Mouse (Mus musculus) adrenal gland, postnatal 25 days (tissue): Measurements from ENCODE around the gene E130114P18Rik. TPM values are rescaled to one million over a fixed set of nuclear protein-coding genes. Genes with fewer than 3 reads are reported as not detected.

Experiments
- DNase-seq: peaks from one replicate; pipeline ENCODE4 v3.0.0; 2021; ENCODE audit warnings: mixed read lengths
- total RNA-seq: library from RNA; stranded (reverse); gene quantifications from 2 replicates; pipeline ENCODE4 v1.2.3, GENCODE M21; 2021

E130114P18Rik gene
- total RNA-seq, 1 experiment from 2014 or later = 1.1 TPM

DNA sequence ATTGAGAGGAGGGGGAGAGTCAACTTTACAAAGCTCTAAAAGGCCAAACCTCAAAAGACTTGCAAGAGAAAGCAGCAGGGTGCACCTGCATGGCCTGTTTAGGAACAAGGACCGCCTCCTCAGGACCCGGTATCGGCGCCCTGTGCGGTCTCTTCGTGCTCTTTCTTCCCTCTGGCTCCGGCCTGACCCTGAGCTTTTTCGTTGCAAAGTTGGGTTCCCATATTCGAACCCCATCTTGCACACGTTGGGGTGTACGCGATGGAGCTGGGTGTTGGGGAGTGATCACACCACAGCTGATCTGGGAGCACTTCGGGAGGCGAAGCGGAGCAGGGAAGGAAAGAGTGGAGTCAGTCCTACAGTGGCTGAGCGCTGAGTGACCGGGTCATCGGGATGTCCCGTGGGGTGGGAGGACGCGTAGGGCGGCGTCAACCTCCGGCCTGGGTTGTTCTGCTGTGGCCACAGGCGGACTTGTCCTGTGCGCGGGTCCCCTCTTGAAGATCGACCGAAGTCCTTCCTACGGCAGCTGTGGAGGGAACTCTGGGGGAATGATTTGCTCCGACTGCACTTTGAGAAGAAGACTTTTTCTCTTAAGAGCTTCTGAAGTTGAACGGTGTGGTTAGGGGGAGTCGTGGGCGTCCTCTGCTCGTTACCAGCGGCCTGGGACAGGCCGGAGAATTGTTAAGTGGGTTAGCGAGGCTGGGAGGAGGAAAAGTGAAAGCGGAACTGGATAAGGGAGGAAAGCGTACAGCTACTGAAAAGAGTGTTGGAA lies 26.2 kb downstream of the E130114P18Rik start:
- peak; percentile 83 for DNase-seq

DNA sequence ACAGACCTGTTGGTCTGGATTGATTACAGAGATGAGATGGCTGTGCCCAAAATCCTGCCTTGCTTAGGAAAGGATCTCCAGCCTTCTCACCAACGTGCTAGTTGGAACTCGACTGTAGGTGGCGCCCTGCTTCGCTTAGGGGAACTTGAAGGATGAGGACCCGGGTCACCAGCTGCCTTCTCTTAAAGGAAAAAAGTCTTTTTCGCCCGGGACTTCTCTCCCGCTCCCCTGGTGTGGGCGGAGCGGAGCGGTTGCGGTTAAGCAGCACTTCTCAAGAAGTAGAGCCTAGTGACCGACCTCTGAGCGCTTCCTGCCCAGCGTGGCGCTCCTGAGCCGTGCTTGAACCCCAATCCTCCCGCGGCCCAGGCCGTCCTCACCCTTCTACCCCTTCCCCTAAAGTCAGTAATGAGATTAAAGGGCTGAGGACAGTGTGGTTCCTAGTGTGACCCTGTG lies 26.8 kb downstream of the E130114P18Rik start:
- peak; percentile 94 for DNase-seq

DNA sequence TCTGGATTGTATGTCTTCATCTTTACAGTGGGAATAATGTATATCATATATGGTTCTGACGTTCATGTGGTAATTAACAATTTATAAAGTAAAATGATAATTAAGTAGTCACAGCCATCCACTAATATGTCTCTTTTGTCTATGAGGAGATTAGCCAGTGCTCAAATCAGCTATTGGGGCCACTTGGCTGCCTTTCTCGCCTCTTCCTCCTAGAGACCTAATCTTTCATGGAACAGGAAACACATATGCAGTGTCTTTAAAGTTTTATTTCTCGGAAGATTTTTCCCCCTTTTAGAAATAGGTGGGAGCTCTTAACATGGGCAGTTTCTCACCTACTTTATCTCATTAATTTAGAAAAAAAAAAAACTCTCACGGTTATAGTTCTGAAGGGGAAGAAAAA lies 27.5 kb downstream of the E130114P18Rik start:
- DNase-seq = no peak

DNA sequence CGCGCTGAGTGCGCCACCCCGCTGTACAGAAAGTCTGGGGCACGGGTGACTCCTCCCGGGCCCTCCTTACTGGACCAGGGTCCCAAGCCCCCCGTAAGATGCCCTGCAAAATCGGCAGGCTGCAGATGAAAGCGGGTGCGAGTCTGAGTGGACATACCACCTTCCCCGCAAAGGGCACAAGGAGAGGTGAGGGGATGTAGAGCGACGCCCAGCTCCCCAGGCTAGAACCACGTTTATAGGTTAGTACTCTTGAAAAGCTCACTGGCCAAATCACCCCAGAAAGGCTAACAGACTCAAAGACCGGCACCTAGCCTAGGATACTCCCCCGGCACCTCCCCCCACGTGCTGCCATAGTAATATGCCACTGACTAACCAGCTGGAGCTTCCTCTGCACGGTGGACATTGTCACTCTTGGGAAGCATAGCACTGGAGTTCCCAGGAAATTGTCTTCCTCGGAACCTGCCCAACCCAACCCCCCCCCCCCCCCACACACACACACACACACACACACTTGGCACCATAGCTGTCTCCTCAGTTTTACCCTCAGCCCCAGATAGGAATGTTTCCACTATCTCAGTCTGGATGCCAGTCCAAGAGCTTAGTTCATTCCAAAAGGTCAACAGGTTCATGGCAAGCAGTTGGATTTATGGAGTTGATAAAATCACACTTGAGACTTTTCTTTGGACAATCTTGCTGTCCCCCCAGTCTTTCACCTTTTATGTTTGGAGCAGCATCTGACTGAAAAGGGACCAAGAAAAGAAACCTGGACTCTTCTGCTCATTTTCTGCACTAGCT lies 31.6 kb downstream of the E130114P18Rik start:
- no peak for DNase-seq

GRCm38 (mm10) chr4:97745296-97746105 lies 32.4 kb downstream of the E130114P18Rik start:
- DNase-seq = peak; percentile 80

GRCm38 (mm10) chr4:97743932-97744331 lies 33.9 kb downstream of the E130114P18Rik start:
- no peak for DNase-seq

DNA sequence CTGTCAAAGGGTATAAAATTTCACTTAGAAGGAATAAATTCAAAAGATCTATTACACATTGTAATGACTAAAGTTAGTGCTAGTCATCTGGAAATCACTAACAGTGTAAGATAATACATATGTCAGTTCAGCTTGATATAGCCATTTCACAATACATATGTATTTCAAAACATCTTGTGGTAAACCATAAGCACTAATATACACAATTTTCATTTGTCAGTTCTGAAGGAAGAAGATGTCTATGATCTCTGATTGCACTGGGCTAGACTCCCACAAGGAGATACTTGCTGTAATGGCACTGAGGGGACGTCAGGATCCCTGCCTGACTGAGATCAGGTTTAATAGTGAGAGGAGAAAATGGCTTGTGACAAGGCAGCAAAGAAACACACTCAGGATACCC lies 44.5 kb downstream of the E130114P18Rik start:
- DNase-seq = no peak

GRCm38 (mm10) chr4:97730416-97730815 lies 47.5 kb downstream of the E130114P18Rik start:
- no peak for DNase-seq

DNA sequence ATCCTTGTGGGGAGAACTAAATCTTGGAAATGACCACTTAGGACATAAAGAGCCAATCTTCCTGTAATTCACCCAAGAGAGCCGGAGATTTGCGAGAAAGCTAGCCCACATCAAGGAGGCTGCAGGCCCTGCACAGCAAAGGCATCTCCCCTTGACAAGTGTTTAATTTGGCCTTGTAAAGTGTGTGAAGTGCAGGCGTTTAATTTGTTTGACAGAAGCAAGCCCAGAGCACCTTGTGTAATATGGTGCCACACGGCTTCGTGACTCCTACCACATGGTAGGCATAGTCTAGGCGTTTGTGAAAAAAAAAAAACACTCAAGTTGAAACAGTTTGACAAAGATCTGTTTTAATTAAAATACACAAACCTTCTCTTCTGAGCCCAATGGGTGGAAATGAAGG lies 47.9 kb downstream of the E130114P18Rik start:
- DNase-seq = no peak

DNA sequence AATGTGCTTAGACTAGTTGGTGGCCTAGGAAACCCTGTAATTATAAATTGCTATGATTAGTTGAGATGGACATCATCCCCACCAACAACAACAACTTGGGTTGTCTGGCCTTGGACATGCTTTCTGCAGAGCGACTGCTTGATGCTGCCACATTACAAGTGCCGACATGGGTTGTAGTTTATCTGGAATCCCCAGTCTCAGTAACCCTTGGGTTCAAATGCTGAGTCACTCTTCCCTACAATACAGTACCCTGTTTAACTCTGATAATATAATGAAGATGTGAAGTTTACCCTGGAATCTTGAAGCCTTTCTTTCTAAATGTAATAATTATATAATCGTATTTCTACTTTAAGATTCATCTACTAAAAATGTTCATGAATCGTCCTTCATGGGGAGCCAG lies 49.4 kb downstream of the E130114P18Rik start:
- DNase-seq = no peak

GRCm38 (mm10) chr4:97723374-97723773 lies 54.5 kb downstream of the E130114P18Rik start:
- DNase-seq = no peak

DNA sequence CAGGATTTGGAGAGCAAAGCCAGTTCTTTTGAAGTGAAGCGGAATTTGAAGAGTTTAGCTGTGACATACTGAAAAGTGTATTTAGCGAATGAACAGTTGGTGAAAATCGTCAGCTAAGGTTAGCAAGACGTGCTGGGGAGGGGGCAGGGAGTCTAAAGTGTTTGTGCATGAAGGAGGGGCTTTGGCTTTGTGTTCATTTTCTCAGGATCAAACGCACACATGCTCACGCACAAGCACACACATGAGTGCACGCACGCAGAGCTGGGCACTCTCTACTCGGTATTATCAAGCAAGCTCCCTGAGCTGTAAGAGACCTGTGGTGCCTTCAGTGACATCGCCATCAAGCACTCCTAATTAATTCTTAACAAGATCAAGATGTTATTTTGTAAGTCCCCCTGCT lies 55.2 kb downstream of the E130114P18Rik start:
- DNase-seq = no peak

DNA sequence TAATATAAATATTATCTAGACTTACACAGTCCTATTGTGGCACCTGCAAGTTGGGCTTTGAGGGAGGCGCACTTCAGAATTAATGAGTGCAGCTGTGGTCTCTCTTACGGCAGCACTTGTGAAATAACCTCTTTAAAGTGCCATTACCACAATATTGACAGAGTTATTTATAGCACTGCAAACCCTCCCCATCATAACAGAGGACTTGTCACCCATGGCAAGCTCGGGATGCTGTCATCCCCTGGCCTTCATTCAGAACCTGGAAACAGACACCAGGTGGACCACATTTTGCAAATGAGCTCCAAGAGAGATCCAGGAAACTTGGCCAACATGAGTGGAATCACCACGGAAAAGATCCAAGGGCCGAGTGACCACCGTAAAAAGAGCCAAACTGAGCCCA lies 63.3 kb downstream of the E130114P18Rik start:
- no peak for DNase-seq

GRCm38 (mm10) chr4:97714101-97714615 lies 63.7 kb downstream of the E130114P18Rik start:
- DNase-seq = no peak

DNA sequence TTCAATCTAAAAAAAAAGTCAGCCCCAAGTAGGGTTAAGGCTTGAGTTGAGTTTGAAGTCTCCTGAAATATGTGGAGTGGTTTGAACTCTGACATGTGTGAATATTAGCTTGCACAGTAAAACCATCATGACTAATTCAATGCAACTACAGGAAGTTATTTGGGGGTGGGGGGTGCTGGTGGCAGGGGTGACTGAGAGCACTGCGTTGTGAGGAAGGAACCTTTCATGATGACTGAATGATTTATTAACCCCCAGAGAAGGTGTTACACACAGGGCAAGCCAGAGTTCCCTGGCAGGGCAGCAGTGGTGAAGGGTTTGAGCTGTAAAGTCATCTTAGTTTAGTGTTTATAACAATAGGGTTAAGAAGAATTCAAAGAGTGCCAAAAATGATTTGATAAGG lies 65.3 kb downstream of the E130114P18Rik start:
- DNase-seq = no peak

GRCm38 (mm10) chr4:97710048-97710765 lies 67.7 kb downstream of the E130114P18Rik start:
- no peak for DNase-seq

DNA sequence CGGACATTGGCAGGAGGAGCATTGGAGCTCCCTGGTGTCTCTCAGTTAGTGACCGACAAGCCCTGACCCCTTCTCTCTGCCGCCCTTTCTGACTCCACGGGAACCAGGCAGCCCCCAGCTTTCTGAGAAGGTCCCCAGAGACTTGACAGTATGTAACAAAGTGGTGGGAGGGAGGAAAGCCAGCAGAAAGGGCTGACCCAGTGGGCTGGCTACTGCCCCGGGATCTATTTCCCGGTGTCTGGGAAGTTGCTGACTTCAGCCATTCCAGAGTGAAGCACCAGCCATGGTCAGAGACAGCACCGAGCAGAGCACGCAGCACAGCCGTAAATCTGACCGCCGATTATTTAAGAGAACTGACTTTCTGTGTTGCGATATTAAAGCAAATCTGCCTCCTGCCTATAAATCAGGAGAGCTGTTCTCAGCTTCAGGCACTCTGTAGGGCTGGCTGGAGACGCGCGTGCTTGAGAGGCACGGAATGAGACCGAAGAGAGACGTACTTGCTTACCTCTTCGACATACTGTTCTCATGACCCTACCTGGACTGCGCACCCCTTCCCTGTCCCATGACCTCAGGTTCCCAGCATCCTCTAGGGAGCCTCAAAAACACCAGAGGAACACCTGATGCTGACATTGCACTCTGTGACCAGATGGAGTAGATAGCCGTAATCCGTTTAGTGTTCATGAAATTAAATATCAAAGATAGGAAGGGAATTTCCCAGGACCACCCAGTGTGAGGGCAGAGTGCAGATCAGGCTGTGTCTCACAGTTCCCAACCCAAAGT lies 70.3 kb downstream of the E130114P18Rik start:
- peak; percentile 14 for DNase-seq

DNA sequence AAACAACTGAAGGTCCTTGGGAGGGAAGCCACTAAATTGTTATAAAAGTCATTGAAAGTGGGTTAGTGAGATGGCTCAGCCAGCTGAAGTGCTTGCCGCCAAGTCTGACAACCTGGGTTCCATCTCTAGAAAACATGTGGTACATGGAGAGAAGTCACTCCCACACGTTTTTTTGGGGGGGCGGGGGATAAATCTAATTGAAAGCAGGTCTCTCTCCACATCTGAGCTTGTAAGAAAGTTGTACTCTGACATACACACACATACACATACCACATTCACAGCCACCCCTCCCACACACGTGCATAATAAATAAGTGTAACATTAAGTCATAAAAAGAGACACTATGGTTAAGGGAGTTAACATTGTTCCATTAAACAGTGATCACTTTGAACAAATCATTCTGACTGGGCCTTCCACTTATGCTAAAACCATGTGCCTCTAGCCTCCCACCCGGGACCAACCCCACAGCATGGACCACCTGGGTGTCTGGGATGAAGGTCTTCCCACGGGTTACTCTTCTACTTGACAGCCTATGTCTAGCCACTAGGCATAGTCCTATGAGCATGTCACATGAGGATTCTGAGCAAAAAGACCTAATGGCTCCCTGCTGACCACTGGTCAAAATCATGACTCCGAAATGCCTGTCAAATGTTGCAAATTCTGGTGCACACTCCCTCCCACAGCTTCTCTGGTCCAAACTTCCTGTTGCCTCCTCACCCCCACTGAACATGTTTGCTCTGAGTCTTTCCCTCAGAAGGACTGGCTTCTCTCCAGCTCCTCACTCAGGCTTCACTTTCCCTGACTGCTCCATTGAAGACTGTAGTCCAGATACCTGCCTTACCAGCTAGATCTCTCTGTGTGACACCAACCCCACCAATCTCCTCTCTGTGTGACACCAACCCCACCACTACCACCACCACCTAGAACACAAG lies 80.9 kb downstream of the E130114P18Rik start:
- no peak for DNase-seq

- DNase-seq = peak; percentile 75
Measured at GRCm38 (mm10) chr4:97695414-97696040, 82.4 kb downstream of the E130114P18Rik start.
